ENCODE assay signal across 8 mouse cellular contexts in genomic region chr4:134930190-134930589, GRCm38 (mm10). TPM values are rescaled to one million over a fixed set of nuclear protein-coding genes. Genes with fewer than 3 reads are reported as not detected.
A peak's percentile ranks its signal among the peaks of the same experiment; 100 is the strongest.
DNase-seq lines count a peak whose midpoint lies in the region; ATAC-seq and TF ChIP-seq lines count a peak whose summit lies in the region.

No protein-coding gene starts in this region.

- TF ChIP-seq EP300 in heart, adult 2 months (IDR thresholded peaks at IDR 0.05; ENCODE audit: insufficient read depth, low read depth, low read length) = no peak
- no peak for TF ChIP-seq EP300 in liver, embryonic 14.5 days (IDR thresholded peaks at IDR 0.05; ENCODE audit: low read depth)

- H3K4me3 ChIP-seq in heart, adult 2 months = peak overlapping the region; percentile 58
- H3K4me3 ChIP-seq in E14TG2a.4 (replicated peaks; ENCODE audit: low read length) = peak overlapping the region; percentile 99
- H3K4me3 ChIP-seq in forebrain, embryonic 14.5 days (ENCODE audit: low read depth, low read length) = peak overlapping the region; percentile 97
- H3K4me3 ChIP-seq in liver, embryonic 14.5 days (ENCODE audit: insufficient read depth in 1 of 2, low read depth in 2 of 2, low read length in 2 of 2) = peak overlapping the region; percentile 55 to 88

- intact Hi-C loops in heart, adult 2 months (cut with DNase I) = loop anchor here (2.0 kb wide), 1 partner anchor 15 kb away; the partner anchor contains the start of gene Tmem50a

- no peaks in the 10 kb centered on the region for H3K9me3 ChIP-seq in E14TG2a.4 (ENCODE audit: low read length)
- H3K9me3 ChIP-seq in forebrain, embryonic 14.5 days (replicated peaks; ENCODE audit: control insufficient read depth, low read length) = no peaks in the 10 kb centered on the region
- no peaks in the 10 kb centered on the region for H3K9me3 ChIP-seq in liver, embryonic 14.5 days (ENCODE audit: control insufficient read depth, low read length)

- no peak for DNase-seq in heart, adult 2 months
- DNase-seq in heart, adult 8-10 months (ENCODE audit: low spot score) = no peak
- no peak for DNase-seq in forebrain, embryonic 14.5 days (ENCODE audit: low spot score)
- no peak for DNase-seq in liver, embryonic 14.5 days (ENCODE audit: low read depth in 3 of 3, low spot score in 3 of 3)
- DNase-seq in thymus, postnatal 0 days (ENCODE audit: low spot score) = no peak
- no peak for DNase-seq in spleen, postnatal 14 days (ENCODE audit: low spot score in 2 of 2)
- DNase-seq in thymus, postnatal 10 days (ENCODE audit: low spot score in 2 of 2) = no peak

- peak overlapping the region; percentile 92 for H3K4me2 ChIP-seq in forebrain, embryonic 14.5 days (ENCODE audit: low read length)
- peak overlapping the region; percentile 81 for H3K4me2 ChIP-seq in liver, embryonic 14.5 days (ENCODE audit: low read depth)

- ATAC-seq in forebrain, embryonic 14.5 days = peak; percentile 5; the same call in 1 of the 2 replicates
- ATAC-seq in liver, embryonic 14.5 days (ENCODE audit: insufficient read depth) = peak; percentile 12; the same call in 1 of the 2 replicates

- peak overlapping the region; percentile 39; the same call in 1 of the 2 replicates for H3K9ac ChIP-seq in heart, adult 2 months (ENCODE audit: low read depth, low read length)
- H3K9ac ChIP-seq in forebrain, embryonic 14.5 days (ENCODE audit: low read length) = peak overlapping the region; percentile 41; the same call in 1 of the 2 replicates
- peak overlapping the region; percentile 72 for H3K9ac ChIP-seq in liver, embryonic 14.5 days (replicated peaks)

- H3K36me3 ChIP-seq in heart, adult 2 months (ENCODE audit: control insufficient read depth, insufficient read depth, low read length) = peaks cover 38% of the 10 kb centered on the region
- H3K36me3 ChIP-seq in E14TG2a.4 (ENCODE audit: insufficient read depth, low read length) = peaks cover 71% of the 10 kb centered on the region
- peaks cover 66% of the 10 kb centered on the region for H3K36me3 ChIP-seq in forebrain, embryonic 14.5 days (ENCODE audit: control insufficient read depth, insufficient read depth, low read length)
- peaks cover 70% of the 10 kb centered on the region for H3K36me3 ChIP-seq in liver, embryonic 14.5 days (replicated peaks; ENCODE audit: control insufficient read depth, insufficient read depth, low read depth)

- TF ChIP-seq POLR2A in heart, adult 2 months (IDR thresholded peaks at IDR 0.05; ENCODE audit: insufficient read depth, low read depth, low read length) = no peak

- no peaks in the 10 kb centered on the region for H3K27me3 ChIP-seq in heart, adult 2 months (ENCODE audit: control insufficient read depth, insufficient read depth, low read length)
- H3K27me3 ChIP-seq in E14TG2a.4 (ENCODE audit: insufficient read depth, low read length) = no peaks in the 10 kb centered on the region
- no peaks in the 10 kb centered on the region for H3K27me3 ChIP-seq in forebrain, embryonic 14.5 days (replicated peaks; ENCODE audit: control insufficient read depth, insufficient read depth, low read length)
- no peaks in the 10 kb centered on the region for H3K27me3 ChIP-seq in liver, embryonic 14.5 days (ENCODE audit: control insufficient read depth, insufficient read depth, low read length)

- 18% methylated on average over 9 of the region's 9 CpGs for WGBS in heart, adult 2 months
- whole genome bisulfite sequencing in forebrain, embryonic 14.5 days = 28% methylated on average over 9 of the region's 9 CpGs
- 27% methylated on average over 9 of the region's 9 CpGs for WGBS in liver, embryonic 14.5 days (ENCODE audit: insufficient replicate concordance)

- peak overlapping the region; percentile 82 for H3K27ac ChIP-seq in heart, adult 2 months
- 0 out of 2 replicates have a peak overlapping the region, but pooled peaks have one; percentile 9 for H3K27ac ChIP-seq in forebrain, embryonic 14.5 days (ENCODE audit: low read depth, low read length)
- H3K27ac ChIP-seq in liver, embryonic 14.5 days = peak overlapping the region; percentile 89

- H3K79me2 ChIP-seq in heart, adult 2 months (replicated peaks; ENCODE audit: control insufficient read depth, insufficient read depth, low read length) = 0 out of 2 replicates have a peak, but pooled peaks cover 1% of the 10 kb centered on the region

- peaks cover 3% of the 10 kb centered on the region for H3K4me1 ChIP-seq in heart, adult 2 months (ENCODE audit: control insufficient read depth, insufficient read depth, low read length)
- H3K4me1 ChIP-seq in E14TG2a.4 (replicated peaks; ENCODE audit: low read depth, low read length) = peaks cover 53% of the 10 kb centered on the region
- H3K4me1 ChIP-seq in forebrain, embryonic 14.5 days (ENCODE audit: control insufficient read depth, insufficient read depth, low read length) = peaks cover 17% of the 10 kb centered on the region
- peaks cover 20 to 22% of the 10 kb centered on the region in 2 experiments for H3K4me1 ChIP-seq in liver, embryonic 14.5 days (replicated peaks; ENCODE audit: control insufficient read depth in 2 of 2, insufficient read depth in 2 of 2, low read length in 1 of 2)

- TF ChIP-seq CTCF in heart, adult 2 months (IDR thresholded peaks at IDR 0.05) = no peak
- no peak for TF ChIP-seq CTCF in E14TG2a.4 (conservative IDR thresholded peaks at IDR 0.05; ENCODE audit: low read length)
- TF ChIP-seq CTCF in liver, embryonic 14.5 days (IDR thresholded peaks at IDR 0.05; ENCODE audit: low read depth) = no peak

RNA-seq across cellular contexts. Expression of gene Syf2, which starts 0.5 kb away (rescaled TPM):
- total RNA-seq in heart, adult 2 months (2021) = 10 to 100 TPM; 48.7 to 61.1 TPM
- 24.9 and 34.1 TPM in 2 replicates for polyA plus RNA-seq in heart, adult 2 months (2012; rRNA removed)
- total RNA-seq in heart, adult 8-10 months (2022) = 10 to 100 TPM; 51.6 to 66.1 (median 59.4) TPM
- polyA plus RNA-seq in forebrain, embryonic 14.5 days (2014; fragmentation: Nextera tagmentation; extraction: Ambion mirVana) = 68.1 and 72.7 TPM in 2 replicates
- polyA plus RNA-seq in liver, embryonic 14.5 days (2012; rRNA removed) = 21.9 and 42.9 TPM in 2 replicates
- 52.6 and 56.0 TPM in 2 replicates for polyA plus RNA-seq in liver, embryonic 14.5 days (2014; fragmentation: Nextera tagmentation; extraction: Ambion mirVana)
- 171 and 176 TPM in 2 replicates for polyA plus RNA-seq in thymus, postnatal 0 days (2015; fragmentation: Nextera tagmentation; extraction: Ambion mirVana)

RNA-seq across cellular contexts. Expression of gene Rsrp1, which starts 6.8 kb away (rescaled TPM):
- 100 to 1,000 TPM; 137 to 175 TPM for total RNA-seq in heart, adult 2 months (2021)
- polyA plus RNA-seq in heart, adult 2 months (2012; rRNA removed) = 192 TPM in 2 replicates
- 100 to 1,000 TPM in 3 of 4 experiments, 10 to 100 TPM in 1; 97.1 to 165 (median 123) TPM for total RNA-seq in heart, adult 8-10 months (2022)
- 363 and 474 TPM in 2 replicates for polyA plus RNA-seq in forebrain, embryonic 14.5 days (2014; fragmentation: Nextera tagmentation; extraction: Ambion mirVana)
- polyA plus RNA-seq in liver, embryonic 14.5 days (2012; rRNA removed) = 228 and 239 TPM in 2 replicates
- 151 and 161 TPM in 2 replicates for polyA plus RNA-seq in liver, embryonic 14.5 days (2014; fragmentation: Nextera tagmentation; extraction: Ambion mirVana)
- 822 and 855 TPM in 2 replicates for polyA plus RNA-seq in thymus, postnatal 0 days (2015; fragmentation: Nextera tagmentation; extraction: Ambion mirVana)

RNA-seq across cellular contexts. Expression of gene Tmem50a, which starts 15.4 kb away (rescaled TPM):
- 10 to 100 TPM; 59.3 to 69.2 TPM for total RNA-seq in heart, adult 2 months (2021)
- polyA plus RNA-seq in heart, adult 2 months (2012; rRNA removed) = 81.8 and 106 TPM in 2 replicates
- total RNA-seq in heart, adult 8-10 months (2022) = 10 to 100 TPM; 63.0 to 64.1 (median 63.5) TPM
- 166 and 178 TPM in 2 replicates for polyA plus RNA-seq in forebrain, embryonic 14.5 days (2014; fragmentation: Nextera tagmentation; extraction: Ambion mirVana)
- 44.2 and 50.8 TPM in 2 replicates for polyA plus RNA-seq in liver, embryonic 14.5 days (2012; rRNA removed)
- 59.5 and 65.1 TPM in 2 replicates for polyA plus RNA-seq in liver, embryonic 14.5 days (2014; fragmentation: Nextera tagmentation; extraction: Ambion mirVana)
- 247 and 304 TPM in 2 replicates for polyA plus RNA-seq in thymus, postnatal 0 days (2015; fragmentation: Nextera tagmentation; extraction: Ambion mirVana)

Comparison
In these comparisons a context has a peak if more than half of its experiments do, and no peak if none do; other contexts are left out.
1. H3K27ac ChIP-seq: peak in every context shown above with its lines; median percentile 89 in liver, embryonic 14.5 days; 82 in heart, adult 2 months; 9 in forebrain, embryonic 14.5 days.